Mouse (Mus musculus) liver, embryonic 12.5 days (tissue): ENCODE results near the gene Slc25a1. TPM values are rescaled to one million over a fixed set of nuclear protein-coding genes. Genes with fewer than 3 reads are reported as not detected.
"Not testable (repeated sequence)": the region's sequence is repeated elsewhere in the genome, so short reads cannot be mapped to it uniquely, and the experiment has no call there.

ENCODE experiments used
- ATAC-seq: fragments of 200-750 bp; cut with Nextera tagmentation; 2 replicates; pipeline ENCODE4 v1.8.0; 2017; ENCODE audit warnings: moderate number of reproducible peaks, mild to moderate bottlenecking, moderate library complexity
- H3K27ac ChIP-seq: fragments of 300-500 bp; sonication (generic); 2 replicates; pipeline ENCODE4 v1.5.1; 2016; ENCODE audit warnings: mild to moderate bottlenecking
- H3K27me3 ChIP-seq: fragments of 300-500 bp; sonication (generic); replicated peaks from 2 replicates; pipeline ENCODE4 v1.6.1; 2016; ENCODE audit warnings: mild to moderate bottlenecking, moderate library complexity
- H3K36me3 ChIP-seq: fragments of 300-500 bp; sonication (generic); 2 replicates; pipeline ENCODE4 v1.6.1; 2016; ENCODE audit warnings: mild to moderate bottlenecking, moderate library complexity
- H3K4me1 ChIP-seq: fragments of 300-500 bp; sonication (generic); 2 replicates; pipeline ENCODE4 v1.6.1; 2016
- H3K4me2 ChIP-seq: fragments of 300-500 bp; sonication (generic); 2 replicates; pipeline ENCODE4 v1.6.1; 2016; ENCODE audit warnings: mild to moderate bottlenecking, moderate library complexity
- H3K4me3 ChIP-seq: fragments of 300-500 bp; sonication (generic); 2 replicates; pipeline ENCODE4 v1.5.1; 2016; ENCODE audit warnings: mild to moderate bottlenecking, moderate library complexity
- H3K9ac ChIP-seq: fragments of 300-500 bp; sonication (generic); 2 replicates; pipeline ENCODE4 v1.6.1; 2016; ENCODE audit warnings: mild to moderate bottlenecking, moderate library complexity
- H3K9me3 ChIP-seq: fragments of 300-500 bp; sonication (generic); replicated peaks from 2 replicates; pipeline ENCODE4 v1.6.1; 2016; ENCODE audit warnings: mild to moderate bottlenecking, moderate library complexity
- WGBS: fragments of 180-500 bp; shearing (Covaris S2); methylation state at CpG from one replicate; pipeline ENCODE4 v1.1.7; 2016; ENCODE audit not compliant: insufficient replicate concordance; 5-methylcytosine and 5-hydroxymethylcytosine counted together
- polyA plus RNA-seq: library from polyadenylated mRNA; unstranded; fragments of >200 nt; fragmentation: Nextera tagmentation; extraction: Ambion mirVana; gene quantifications from 2 replicates; pipeline ENCODE4 v1.2.1, GENCODE M21; 2016

Slc25a1 gene
- polyA plus RNA-seq: 99.2 and 102 TPM in 2 replicates

DNA sequence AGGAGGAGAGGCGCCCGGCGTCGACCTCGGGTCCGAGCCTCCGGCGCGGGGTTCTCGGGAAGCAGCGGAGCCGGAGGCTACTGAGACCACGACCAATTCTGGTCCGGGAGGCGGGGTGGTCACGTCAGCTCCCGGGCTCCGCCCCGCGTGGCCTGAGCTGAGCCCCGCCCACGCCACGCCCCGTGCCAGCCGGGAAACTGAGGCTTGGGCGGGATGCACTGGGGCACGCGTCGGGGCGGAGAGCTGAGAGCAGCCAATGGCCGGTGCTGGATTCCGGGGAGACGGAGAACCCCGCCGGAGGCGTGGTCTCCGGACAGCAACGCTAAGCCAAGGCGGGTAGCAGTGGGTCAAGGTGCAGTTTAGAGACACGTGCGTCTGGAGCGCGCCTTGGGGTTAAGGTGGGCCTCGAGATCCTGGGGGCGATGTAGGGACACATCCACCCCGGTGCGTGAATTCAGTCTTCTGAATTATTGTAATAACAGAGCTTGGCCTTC, at the start of gene Slc25a1:
Gene Slc25a1, minus strand, starts transcription at position 133 of the 494 bp plus-strand sequence.
- Histone ChIP-seq H3K4me3 (peak within 1 kb of the TSS; percentile 90), H3K27me3 (no peaks in the 10 kb centered on the region), H3K4me2 (peak within 1 kb of the TSS; percentile 99), H3K36me3 (peaks cover 22% of the 10 kb centered on the region), H3K4me1 (peaks cover 67% of the 10 kb centered on the region), H3K9ac (peak within 1 kb of the TSS; percentile 93), H3K27ac (peak within 1 kb of the TSS; percentile 95), H3K9me3 (no peaks in the 10 kb centered on the region)
- ATAC-seq: peak; percentile 87
- under 1% methylated on average over 47 of the region's 47 CpGs for WGBS

GRCm38 (mm10) chr16:17971853-17972252, 43.8 kb upstream of the Slc25a1 start:
- Histone ChIP-seq H3K4me3 (no peak overlapping the region), H3K36me3 (no peaks in the 10 kb centered on the region), H3K4me2 (no peak overlapping the region), H3K27me3 (no peaks in the 10 kb centered on the region), H3K27ac (no peak overlapping the region), H3K4me1 (no peaks in the 10 kb centered on the region), H3K9me3 (no peaks in the 10 kb centered on the region), H3K9ac (no peak overlapping the region)
- no peak for ATAC-seq
- 57% methylated on average over 5 of the region's 5 CpGs for WGBS

DNA sequence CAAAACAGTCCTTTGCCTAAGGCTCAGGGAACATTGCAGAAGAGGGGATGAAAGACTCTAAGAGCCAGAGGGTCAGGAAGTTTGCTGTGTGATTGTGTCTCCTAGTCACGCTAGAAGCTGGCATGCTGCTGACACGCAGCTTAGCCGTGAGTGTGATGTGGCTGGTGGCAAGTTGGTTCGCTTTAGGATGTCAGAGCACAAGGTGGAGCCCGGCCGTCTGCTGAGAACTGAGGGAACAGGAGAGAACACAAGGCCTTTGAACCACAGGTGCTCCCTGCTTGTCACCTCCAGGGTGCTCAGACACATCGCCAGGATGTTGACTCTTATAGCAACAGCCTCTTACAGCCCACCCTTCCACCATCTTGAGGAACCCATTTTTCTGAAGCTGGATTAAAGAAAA, 34.1 kb upstream of the Slc25a1 start:
- H3K9ac ChIP-seq: no peak overlapping the region
- no peaks in the 10 kb centered on the region for H3K4me1 ChIP-seq
- no peak overlapping the region for H3K27ac ChIP-seq
- 61% methylated on average over 7 of the region's 7 CpGs for WGBS
- H3K27me3 ChIP-seq: peaks cover 4% of the 10 kb centered on the region; the same call in 1 of the 2 replicates
- H3K36me3 ChIP-seq: no peaks in the 10 kb centered on the region
- no peak overlapping the region for H3K4me2 ChIP-seq
- no peak for ATAC-seq
- H3K9me3 ChIP-seq: no peaks in the 10 kb centered on the region
- H3K4me3 ChIP-seq: no peak overlapping the region

DNA sequence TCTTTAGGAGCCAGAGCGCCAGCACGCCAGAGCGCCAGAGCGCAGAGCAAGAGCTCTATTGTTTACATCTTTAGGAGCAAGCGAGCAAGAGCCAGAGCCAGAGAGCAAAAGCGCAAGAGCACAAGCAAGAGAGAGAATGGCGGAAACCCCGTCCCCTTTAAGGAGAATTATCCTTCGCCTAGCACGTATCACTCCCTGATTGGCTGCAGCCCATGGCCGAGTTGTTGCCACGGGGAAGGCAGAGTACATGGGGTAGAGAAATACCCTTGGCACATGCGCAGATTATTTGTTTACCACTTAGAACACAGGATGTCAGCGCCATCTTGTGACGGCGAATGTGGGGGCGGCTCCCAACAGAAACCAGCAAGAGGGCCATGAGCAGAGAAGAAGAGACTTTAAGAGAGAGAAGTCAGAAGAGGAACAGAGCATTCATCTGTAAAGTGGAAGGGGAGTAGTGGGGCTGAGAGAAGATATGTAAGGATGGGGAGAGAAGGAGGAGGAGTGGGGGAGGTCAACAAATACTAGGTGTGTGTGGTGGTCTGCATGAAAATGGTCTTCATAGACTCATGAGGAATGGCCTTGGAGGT, 28.1 kb upstream of the Slc25a1 start:
- H3K36me3 ChIP-seq, H3K27ac ChIP-seq, ATAC-seq, H3K9me3 ChIP-seq, H3K4me3 ChIP-seq, H3K9ac ChIP-seq, H3K4me1 ChIP-seq, H3K4me2 ChIP-seq, H3K27me3 ChIP-seq: not testable (repeated sequence)
- WGBS: 91% methylated on average over 17 of the region's 17 CpGs

GRCm38 (mm10) chr16:17951618-17952017, 23.6 kb upstream of the Slc25a1 start:
- Histone ChIP-seq H3K4me3 (no peak overlapping the region), H3K4me1 (0 out of 2 replicates have a peak, but pooled peaks cover 3% of the 10 kb centered on the region), H3K9me3 (no peaks in the 10 kb centered on the region), H3K9ac (no peak overlapping the region), H3K27ac (no peak overlapping the region), H3K27me3 (0 out of 2 replicates have a peak, but pooled peaks cover 4% of the 10 kb centered on the region), H3K4me2 (no peak overlapping the region), H3K36me3 (no peaks in the 10 kb centered on the region)
- no peak for ATAC-seq
- WGBS: 58% methylated on average over 4 of the region's 4 CpGs

GRCm38 (mm10) chr16:17950068-17950467, 22.0 kb upstream of the Slc25a1 start:
- WGBS: 61% methylated on average over 4 of the region's 4 CpGs
- Histone ChIP-seq H3K9ac (no peak overlapping the region), H3K36me3 (no peaks in the 10 kb centered on the region), H3K9me3 (no peaks in the 10 kb centered on the region), H3K4me3 (no peak overlapping the region), H3K4me1 (0 out of 2 replicates have a peak, but pooled peaks cover 3% of the 10 kb centered on the region), H3K27me3 (0 out of 2 replicates have a peak, but pooled peaks cover 4% of the 10 kb centered on the region), H3K4me2 (no peak overlapping the region), H3K27ac (no peak overlapping the region)
- no peak for ATAC-seq

DNA sequence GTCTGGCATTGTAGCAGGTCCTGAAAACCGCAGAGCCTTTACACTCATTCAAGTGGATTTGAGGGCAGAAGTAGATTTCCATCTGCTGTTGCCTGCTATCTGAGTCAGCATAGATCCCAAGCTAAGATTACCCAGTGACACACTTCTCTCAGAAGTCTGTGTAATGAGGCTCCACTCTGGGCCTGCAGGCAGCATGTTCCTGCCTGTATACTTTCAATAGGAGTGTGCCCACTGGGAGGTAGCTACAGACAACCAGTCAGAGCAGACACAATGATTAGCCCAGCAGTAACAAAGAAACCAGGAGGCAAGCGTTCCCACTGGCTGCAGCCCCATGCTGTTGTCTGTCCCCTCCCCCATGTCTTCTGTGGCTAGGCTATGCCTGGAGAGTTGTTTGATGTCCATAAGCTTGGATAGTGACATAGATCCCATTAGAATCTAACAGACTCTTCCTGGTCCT, 21.4 kb upstream of the Slc25a1 start:
- Histone ChIP-seq H3K9me3 (no peaks in the 10 kb centered on the region), H3K4me3 (no peak overlapping the region), H3K27ac (no peak overlapping the region), H3K4me1 (0 out of 2 replicates have a peak, but pooled peaks cover 3% of the 10 kb centered on the region), H3K4me2 (no peak overlapping the region), H3K9ac (no peak overlapping the region), H3K27me3 (0 out of 2 replicates have a peak, but pooled peaks cover 4% of the 10 kb centered on the region), H3K36me3 (no peaks in the 10 kb centered on the region)
- 40% methylated on average over 2 of the region's 2 CpGs for WGBS
- no peak for ATAC-seq

DNA sequence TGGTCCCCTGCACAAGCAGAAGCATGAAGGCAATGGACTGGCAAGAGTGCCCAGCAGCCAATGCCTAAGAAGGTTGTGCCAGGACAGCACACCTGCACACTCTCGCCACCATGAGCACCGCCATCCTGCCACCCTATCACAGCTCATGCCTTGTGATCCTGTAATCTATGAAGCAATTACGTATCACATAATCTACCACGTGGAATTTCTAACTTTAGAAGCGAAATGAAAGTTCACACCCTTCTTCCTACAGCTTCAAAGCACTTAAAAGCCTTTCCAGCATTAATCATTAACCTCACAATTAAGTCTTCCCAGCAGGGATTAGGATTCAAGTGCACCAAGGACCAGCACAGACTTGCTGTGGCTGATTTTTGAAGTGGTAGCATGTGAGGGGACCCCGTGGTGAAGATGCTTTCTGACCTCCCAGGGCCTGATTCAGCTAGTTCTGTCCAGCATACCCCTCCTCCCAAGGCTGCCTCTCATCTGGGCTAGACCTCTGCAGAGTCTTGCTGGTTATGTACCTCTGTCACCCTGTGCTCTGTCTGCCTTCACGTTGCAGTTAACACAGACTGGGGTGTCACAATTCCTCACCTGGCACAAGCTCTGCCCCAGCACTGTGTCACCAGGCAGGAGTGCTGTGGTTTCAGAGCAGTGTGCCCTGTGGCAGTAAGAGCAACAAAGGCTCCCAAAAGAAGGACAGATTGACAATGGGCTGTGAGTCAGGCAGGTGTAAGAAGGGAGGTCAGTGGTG, 17.2 kb upstream of the Slc25a1 start:
- no peak overlapping the region for H3K27ac ChIP-seq
- H3K4me2 ChIP-seq: no peak overlapping the region
- no peak for ATAC-seq

DNA sequence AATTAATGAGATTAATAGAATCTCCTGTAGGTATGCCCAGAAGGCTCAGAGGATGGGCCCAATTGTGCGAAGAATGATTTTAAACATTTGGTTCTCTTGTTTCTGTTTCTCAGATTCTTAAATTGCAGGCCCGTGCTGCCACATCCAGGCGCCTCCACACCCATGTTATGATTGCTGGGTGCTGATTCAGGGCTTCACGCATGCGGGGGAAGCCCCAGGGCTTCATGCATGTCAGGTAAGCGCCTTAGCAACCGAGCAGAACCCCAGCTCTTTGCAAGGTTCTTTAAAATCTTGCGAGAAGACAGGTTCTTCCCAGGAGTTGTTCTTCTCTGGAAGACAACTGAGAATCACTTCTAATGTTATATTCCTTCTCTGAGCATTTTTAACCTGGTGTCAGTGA, 15.4 kb upstream of the Slc25a1 start:
- ATAC-seq: no peak
- Histone ChIP-seq H3K27ac (no peak overlapping the region), H3K36me3 (no peaks in the 10 kb centered on the region), H3K9me3 (no peaks in the 10 kb centered on the region), H3K9ac (no peak overlapping the region), H3K4me3 (no peak overlapping the region), H3K4me2 (no peak overlapping the region), H3K4me1 (peaks cover 12% of the 10 kb centered on the region), H3K27me3 (no peaks in the 10 kb centered on the region)
- 63% methylated on average over 8 of the region's 8 CpGs for WGBS

More for the DNA sequence above, 17.2 kb upstream of the Slc25a1 start:
- Histone ChIP-seq H3K4me3 (no peak overlapping the region), H3K9ac (no peak overlapping the region), H3K9me3 (no peaks in the 10 kb centered on the region), H3K27me3 (0 out of 2 replicates have a peak, but pooled peaks cover 4% of the 10 kb centered on the region), H3K36me3 (no peaks in the 10 kb centered on the region), H3K4me1 (no peaks in the 10 kb centered on the region)
- 52% methylated on average over 7 of the region's 7 CpGs for WGBS

DNA sequence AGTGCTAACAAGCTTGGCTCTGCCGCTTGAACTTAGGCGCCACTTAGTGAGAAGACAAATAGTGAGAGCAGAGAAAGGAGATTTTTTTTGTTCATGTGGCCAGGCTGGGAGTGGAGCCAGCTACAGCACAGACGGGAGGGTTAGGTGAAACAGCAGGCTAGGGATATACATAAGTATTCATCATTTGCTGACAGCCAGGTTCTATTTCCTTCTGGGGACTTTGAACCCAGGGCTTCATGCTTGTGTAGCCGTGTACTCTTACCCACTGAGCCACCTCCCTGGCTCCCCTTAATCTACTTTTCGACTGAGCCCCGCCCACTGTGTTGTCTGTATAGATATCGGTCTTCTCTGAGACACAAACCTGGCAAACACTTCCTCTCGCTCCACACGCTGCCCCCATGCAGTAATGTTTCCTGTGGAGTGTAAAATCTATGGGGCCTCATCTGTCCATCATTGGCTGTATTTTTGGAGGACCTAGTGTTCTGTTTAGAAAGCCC, 11.3 kb upstream of the Slc25a1 start:
- H3K9ac ChIP-seq: peak overlapping the region; percentile 47
- H3K36me3 ChIP-seq: no peaks in the 10 kb centered on the region
- 21% methylated on average over 9 of the region's 9 CpGs for WGBS

GRCm38 (mm10) chr16:17938821-17939220, 10.8 kb upstream of the Slc25a1 start:
- Histone ChIP-seq H3K27me3 (no peaks in the 10 kb centered on the region; the same call in 1 of the 2 replicates), H3K36me3 (no peaks in the 10 kb centered on the region), H3K9ac (peak overlapping the region; percentile 47), H3K4me1 (peaks cover 41% of the 10 kb centered on the region), H3K4me2 (peak overlapping the region; percentile 57), H3K4me3 (no peak overlapping the region), H3K27ac (peak overlapping the region; percentile 87), H3K9me3 (no peaks in the 10 kb centered on the region)
- 7% methylated on average over 7 of the region's 7 CpGs for WGBS
- peak; percentile 89 for ATAC-seq

More for the DNA sequence above, 11.3 kb upstream of the Slc25a1 start:
- ATAC-seq: peak; percentile 89
- H3K27ac ChIP-seq: peak overlapping the region; percentile 87
- no peaks in the 10 kb centered on the region for H3K9me3 ChIP-seq
- H3K27me3 ChIP-seq: no peaks in the 10 kb centered on the region; the same call in 1 of the 2 replicates
- no peak overlapping the region for H3K4me3 ChIP-seq
- H3K4me2 ChIP-seq: peak overlapping the region; percentile 57
- H3K4me1 ChIP-seq: peaks cover 36% of the 10 kb centered on the region

GRCm38 (mm10) chr16:17938187-17938586, 10.2 kb upstream of the Slc25a1 start:
- Histone ChIP-seq H3K4me1 (peaks cover 48% of the 10 kb centered on the region), H3K4me2 (peak overlapping the region; percentile 57)
- no peak for ATAC-seq

More at GRCm38 (mm10) chr16:17938187-17938586, 10.2 kb upstream of the Slc25a1 start:
- Histone ChIP-seq H3K27me3 (no peaks in the 10 kb centered on the region; the same call in 1 of the 2 replicates), H3K4me3 (no peak overlapping the region), H3K27ac (peak overlapping the region; percentile 87), H3K9me3 (no peaks in the 10 kb centered on the region), H3K9ac (0 out of 2 replicates have a peak overlapping the region, but pooled peaks have one; percentile 47), H3K36me3 (no peaks in the 10 kb centered on the region)
- WGBS: 30% methylated on average over 7 of the region's 7 CpGs
